Mouse (Mus musculus) ES-E14 (cell line): Measurements from ENCODE around the gene Mcam.

Experiments
- CHD2 ChIP-seq: IDR thresholded peaks from 2 replicates; pipeline ENCODE4 v1.6.1; 2014; ENCODE audit warnings: mild to moderate bottlenecking, low read depth, low read length, inconsistent platforms
- HCFC1 ChIP-seq: IDR thresholded peaks from 2 replicates; pipeline ENCODE4 v1.6.1; 2012; ENCODE audit warnings: low read length, inconsistent platforms, borderline replicate concordance; ENCODE audit not compliant: insufficient read depth
- ZC3H11A ChIP-seq: IDR thresholded peaks from 2 replicates; pipeline ENCODE4 v1.6.1; 2012; ENCODE audit warnings: low read depth, mild to moderate bottlenecking, inconsistent platforms, low read length, borderline replicate concordance
- ZNF384 ChIP-seq: IDR thresholded peaks from 2 replicates; pipeline ENCODE4 v1.6.1; 2012; ENCODE audit warnings: low read depth, low read length, inconsistent platforms

- no peak for TF ChIP-seq HCFC1
- no peak for TF ChIP-seq CHD2
- no peak for TF ChIP-seq ZC3H11A
- TF ChIP-seq ZNF384 = no peak
Observed at GRCm38 (mm10) chr9:44144718-44145060, 10.4 kb downstream of the Mcam start.
